Mouse (Mus musculus): ENCODE measurements around the gene Elp5.

DNA sequence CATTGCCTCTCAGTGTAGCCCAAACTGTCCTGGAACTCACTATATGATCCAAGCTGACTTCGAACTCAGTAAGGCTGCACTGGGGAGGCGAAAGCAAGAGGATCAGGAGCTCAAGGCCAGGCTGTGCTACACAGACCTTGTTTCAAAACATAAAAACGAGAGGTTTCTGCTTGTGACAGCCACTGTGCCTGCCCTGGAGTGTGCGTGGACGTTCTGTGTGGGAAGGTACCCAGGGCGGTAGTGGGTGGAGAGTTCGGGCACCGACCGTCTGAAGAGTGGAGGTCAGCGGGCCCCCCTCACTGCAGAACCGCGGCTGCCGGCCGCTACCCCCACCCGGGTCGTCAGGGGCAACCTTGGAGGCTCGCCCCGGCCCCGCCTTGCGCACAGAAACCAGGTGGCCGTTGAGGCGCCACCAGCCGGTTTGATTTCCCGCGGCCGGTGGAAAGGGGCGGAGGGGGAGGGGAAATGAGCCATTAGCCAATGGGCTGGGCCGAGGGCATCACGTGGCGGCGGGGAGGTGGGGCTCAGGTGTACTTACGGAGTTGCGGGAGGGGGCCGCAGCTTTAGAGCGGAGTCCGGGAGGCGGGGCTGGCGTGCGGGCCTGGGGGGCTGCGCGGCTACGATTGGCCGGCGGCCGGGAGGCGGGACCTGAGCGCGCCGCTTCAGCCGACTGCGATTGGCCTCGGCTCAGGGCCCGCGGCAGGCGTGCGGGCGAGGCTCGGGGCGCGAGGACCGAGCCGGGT, 47.0 kb downstream of the Elp5 start, which contains the start of gene Ybx2:
- TF ChIP-seq CTCF (IDR thresholded peaks at IDR 0.05; ENCODE audit: control insufficient read depth, insufficient read depth, low read length) (no peak), POLR2A (IDR thresholded peaks at IDR 0.05; ENCODE audit: borderline replicate concordance, control insufficient read depth, low read depth, low read length) (no peak)
